17 mouse cellular contexts compared by ENCODE assay signal in the genomic region with DNA sequence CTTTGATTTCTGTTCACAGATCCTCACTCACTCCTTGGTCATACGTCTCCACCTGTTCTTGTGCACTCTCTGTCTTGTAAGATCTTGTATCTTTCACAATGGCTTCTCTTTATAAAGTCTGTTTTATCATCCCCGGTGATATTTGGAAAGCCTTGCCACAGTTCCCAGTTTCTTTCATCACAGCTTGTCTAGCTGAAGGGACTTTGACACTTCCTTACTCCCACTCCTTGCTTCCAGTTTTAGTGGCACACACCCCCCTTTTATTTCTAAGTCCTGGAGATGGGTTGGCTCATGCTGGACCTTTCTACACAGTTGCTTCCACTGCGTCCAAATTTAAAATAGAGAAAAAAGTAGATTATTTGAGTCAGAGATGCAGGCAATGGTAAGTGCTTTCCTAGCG. TPM values are rescaled to one million over a fixed set of nuclear protein-coding genes. Genes with fewer than 3 reads are reported as not detected.
"Had no signal": no experiment of that assay in that cellular context is flagged by ENCODE, and none has a peak within 500 bp of the region (broad histone marks: within the 10 kb centered on the region; RNA-seq: fewer than 3 reads in every experiment).

No protein-coding gene starts in this region.

- H3K9ac ChIP-seq: limb, embryonic 15.5 days; liver, embryonic 14.5 days; midbrain, embryonic 13.5 days; neural tube, embryonic 15.5 days; stomach, embryonic 15.5 days had no signal

- ATAC-seq: hindbrain, postnatal 0 days; midbrain, embryonic 13.5 days had no signal

- H3K9me3 ChIP-seq: limb, embryonic 15.5 days; midbrain, embryonic 13.5 days; neural tube, embryonic 15.5 days; stomach, embryonic 15.5 days had no signal

- H3K4me1 ChIP-seq: limb, embryonic 15.5 days; midbrain, embryonic 13.5 days; neural tube, embryonic 15.5 days; stomach, embryonic 15.5 days had no signal

- H3K27me3 ChIP-seq: limb, embryonic 15.5 days; midbrain, embryonic 13.5 days; neural tube, embryonic 15.5 days; stomach, embryonic 15.5 days had no signal

- H3K27ac ChIP-seq: hindbrain, postnatal 0 days; limb, embryonic 15.5 days; liver, embryonic 14.5 days; midbrain, embryonic 13.5 days; neural tube, embryonic 15.5 days; stomach, embryonic 15.5 days had no signal

- H3K36me3 ChIP-seq: limb, embryonic 15.5 days; midbrain, embryonic 13.5 days; neural tube, embryonic 15.5 days; stomach, embryonic 15.5 days had no signal

- H3K4me2 ChIP-seq: limb, embryonic 15.5 days; midbrain, embryonic 13.5 days; neural tube, embryonic 15.5 days; stomach, embryonic 15.5 days had no signal

- DNase-seq: kidney, adult 11 months; kidney, postnatal 10 days; layer of hippocampus, adult 9-11 months; layer of hippocampus, postnatal 36 days; lung, adult 18-20 months; right cerebral cortex, adult 18-20 months; right cerebral cortex, postnatal 25 days; spleen, adult 18-20 months; thymus, postnatal 4 days had no signal

- H3K4me3 ChIP-seq: limb, embryonic 15.5 days; midbrain, embryonic 13.5 days; neural tube, embryonic 15.5 days; stomach, embryonic 15.5 days had no signal

RNA-seq across cellular contexts. Expression of a gene that starts 20.9 kb away (rescaled TPM):
- polyA plus RNA-seq: hindbrain, postnatal 0 days; midbrain, embryonic 13.5 days; midbrain, postnatal 0 days; neural tube, embryonic 11.5 days had no signal
